Mouse (Mus musculus): ENCODE data around the gene Nmt2.

Gene Nmt2

DNA sequence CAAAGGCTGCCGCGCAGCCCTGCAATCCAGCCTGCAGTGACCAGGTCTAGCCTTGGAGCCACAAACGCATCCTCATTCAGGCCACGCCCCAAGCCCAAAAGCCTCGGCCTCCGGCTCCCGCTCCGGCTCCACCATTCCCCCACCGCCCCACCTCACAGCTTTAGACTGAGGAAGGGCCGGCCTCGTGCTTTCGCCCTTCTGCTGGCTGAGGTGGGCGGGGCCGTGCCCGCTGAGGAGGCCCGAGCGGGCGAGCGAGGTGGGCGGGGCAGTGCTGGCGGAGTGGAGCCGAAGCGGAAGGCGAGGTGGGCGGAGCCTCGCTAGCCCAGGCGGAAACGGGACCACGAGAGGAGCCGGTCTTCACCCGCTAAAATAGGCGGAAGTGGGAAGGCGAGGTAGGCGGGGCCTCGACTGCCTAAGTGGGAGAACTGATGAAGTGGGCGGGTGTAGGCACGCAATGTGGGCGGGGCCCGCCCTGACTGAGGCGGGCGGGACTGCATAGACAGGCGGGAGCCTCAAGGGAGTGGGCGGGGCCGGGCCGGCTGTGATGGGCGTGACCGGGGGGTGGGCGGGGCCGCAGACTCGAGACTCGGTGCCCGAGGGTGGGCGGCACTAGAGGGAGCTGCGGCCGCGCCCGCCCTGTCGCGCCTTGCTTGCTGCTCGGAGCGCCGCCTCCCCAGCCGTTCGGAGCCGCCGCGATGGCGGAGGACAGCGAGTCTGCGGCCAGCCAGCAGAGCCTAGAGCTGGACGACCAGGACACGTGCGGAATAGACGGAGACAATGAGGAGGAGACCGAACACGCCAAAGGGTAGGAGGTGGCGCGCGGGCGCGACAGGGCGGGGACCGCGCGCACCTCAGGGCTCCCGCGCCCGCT, at the start of gene Nmt2:
Nmt2 (plus strand) TSS at position 611 of the 871 bp plus-strand sequence.
- TF ChIP-seq CTCF (conservative IDR thresholded peaks at IDR 0.05; ENCODE audit: low read length) (no peak), NANOG (IDR thresholded peaks at IDR 0.05; ENCODE audit: borderline replicate concordance, low read length) (no peak), POU5F1 (IDR thresholded peaks at IDR 0.05; ENCODE audit: borderline replicate concordance, low read length) (no peak)
- Histone ChIP-seq H3K9me3 (ENCODE audit: low read length) (no peaks in the 10 kb centered on the region), H3K36me3 (ENCODE audit: insufficient read depth, low read length) (0 out of 2 replicates have a peak, but pooled peaks cover 3% of the 10 kb centered on the region), H3K27me3 (ENCODE audit: insufficient read depth, low read length) (no peaks in the 10 kb centered on the region), H3K4me1 (replicated peaks; ENCODE audit: low read depth, low read length) (peaks cover 25% of the 10 kb centered on the region), H3K4me3 (replicated peaks; ENCODE audit: low read length) (peak within 1 kb of the TSS; percentile 98)

DNA sequence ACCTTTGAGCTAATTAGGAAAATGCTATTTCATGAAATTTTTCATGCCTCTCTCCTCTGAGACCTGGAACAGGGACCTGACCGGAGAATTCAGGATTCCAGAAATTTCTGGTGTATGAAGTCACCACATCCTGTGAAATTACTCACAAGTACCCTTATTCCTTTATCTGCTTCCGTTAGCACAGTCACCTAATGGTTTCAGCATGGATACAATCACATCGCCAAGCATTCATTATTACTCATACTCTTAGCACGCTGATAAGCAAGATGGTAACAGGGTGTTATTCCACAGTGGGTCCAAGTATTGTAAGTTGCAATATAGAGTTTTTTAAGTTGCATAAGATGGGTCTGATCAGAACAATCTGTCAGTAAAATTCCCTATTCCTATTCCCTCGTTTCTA, 44.8 kb upstream of the Nmt2 start:
- Histone ChIP-seq H3K9me3 (ENCODE audit: low read length) (no peaks in the 10 kb centered on the region), H3K27me3 (ENCODE audit: insufficient read depth, low read length) (peaks cover 7% of the 10 kb centered on the region; the same call in 1 of the 2 replicates), H3K4me1 (replicated peaks; ENCODE audit: low read depth, low read length) (no peaks in the 10 kb centered on the region), H3K36me3 (ENCODE audit: insufficient read depth, low read length) (no peaks in the 10 kb centered on the region), H3K4me3 (replicated peaks; ENCODE audit: low read length) (no peak overlapping the region)
- no peak for TF ChIP-seq CTCF (conservative IDR thresholded peaks at IDR 0.05; ENCODE audit: low read length)

DNA sequence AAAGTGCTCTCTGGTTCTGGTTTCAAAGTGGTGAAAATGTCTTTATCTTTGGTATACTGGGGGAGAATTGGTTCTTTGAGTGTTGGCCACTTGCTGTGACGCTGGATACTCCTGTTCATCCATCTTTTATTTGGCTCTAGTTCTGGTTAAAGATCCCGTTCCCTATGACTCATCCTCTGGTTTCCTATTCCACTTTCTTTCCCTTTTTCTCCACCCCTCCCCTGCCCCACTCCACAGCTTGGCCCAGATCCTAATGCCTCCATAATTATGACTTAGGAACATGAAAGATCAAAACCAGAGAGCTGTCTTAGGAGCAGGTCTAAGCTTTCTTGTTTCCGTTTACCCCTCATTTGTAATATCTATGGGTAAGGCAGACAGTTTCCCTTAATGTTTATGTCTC, 39.8 kb upstream of the Nmt2 start:
- Histone ChIP-seq H3K9me3 (ENCODE audit: low read length) (no peaks in the 10 kb centered on the region), H3K36me3 (ENCODE audit: insufficient read depth, low read length) (no peaks in the 10 kb centered on the region), H3K4me1 (replicated peaks; ENCODE audit: low read depth, low read length) (peaks cover 10% of the 10 kb centered on the region; the same call in 1 of the 2 replicates), H3K4me3 (replicated peaks; ENCODE audit: low read length) (no peak overlapping the region), H3K27me3 (ENCODE audit: insufficient read depth, low read length) (peaks cover 9% of the 10 kb centered on the region; the same call in 1 of the 2 replicates)
- TF ChIP-seq POU5F1 (IDR thresholded peaks at IDR 0.05; ENCODE audit: borderline replicate concordance, low read length) (no peak), NANOG (IDR thresholded peaks at IDR 0.05; ENCODE audit: borderline replicate concordance, low read length) (no peak), CTCF (conservative IDR thresholded peaks at IDR 0.05; ENCODE audit: low read length) (no peak)

GRCm38 (mm10) chr2:3251309-3251708, 32.7 kb upstream of the Nmt2 start:
- Histone ChIP-seq H3K4me1 (replicated peaks; ENCODE audit: low read depth, low read length) (peaks cover 18% of the 10 kb centered on the region), H3K36me3 (ENCODE audit: insufficient read depth, low read length) (no peaks in the 10 kb centered on the region), H3K9me3 (ENCODE audit: low read length) (no peaks in the 10 kb centered on the region), H3K27me3 (ENCODE audit: insufficient read depth, low read length) (0 out of 2 replicates have a peak, but pooled peaks cover 5% of the 10 kb centered on the region), H3K4me3 (replicated peaks; ENCODE audit: low read length) (no peak overlapping the region)
- no peak for TF ChIP-seq NANOG (IDR thresholded peaks at IDR 0.05; ENCODE audit: borderline replicate concordance, low read length)
- no peak for TF ChIP-seq POU5F1 (IDR thresholded peaks at IDR 0.05; ENCODE audit: borderline replicate concordance, low read length)
- TF ChIP-seq CTCF (conservative IDR thresholded peaks at IDR 0.05; ENCODE audit: low read length) = no peak

DNA sequence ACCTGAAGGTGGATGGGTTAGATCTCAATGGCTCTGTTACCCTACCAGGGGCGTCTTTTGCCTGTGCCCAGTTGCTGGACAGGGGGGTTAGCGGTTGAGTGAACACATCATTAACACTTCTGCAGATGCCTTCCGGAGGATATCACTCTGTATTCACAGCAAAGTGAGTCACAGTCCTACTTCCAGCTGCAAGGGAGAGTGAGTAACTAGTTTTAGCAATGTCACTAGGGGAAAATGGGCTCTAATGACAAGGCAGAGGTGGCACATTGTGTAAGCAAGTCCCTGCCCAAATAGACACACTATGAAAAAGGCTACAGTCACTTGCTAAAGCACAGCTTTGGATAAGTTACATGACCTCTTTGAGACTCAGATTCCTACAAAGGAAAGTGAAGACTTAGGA, 17.5 kb upstream of the Nmt2 start:
- H3K4me1 ChIP-seq (replicated peaks; ENCODE audit: low read depth, low read length) = no peaks in the 10 kb centered on the region
- H3K36me3 ChIP-seq (ENCODE audit: insufficient read depth, low read length) = no peaks in the 10 kb centered on the region
- TF ChIP-seq NANOG (IDR thresholded peaks at IDR 0.05; ENCODE audit: borderline replicate concordance, low read length) (no peak), CTCF (conservative IDR thresholded peaks at IDR 0.05; ENCODE audit: low read length) (no peak), POU5F1 (IDR thresholded peaks at IDR 0.05; ENCODE audit: borderline replicate concordance, low read length) (no peak)
- H3K9me3 ChIP-seq (ENCODE audit: low read length) = peaks cover 10% of the 10 kb centered on the region
- H3K4me3 ChIP-seq (replicated peaks; ENCODE audit: low read length) = no peak overlapping the region
- peaks cover 3% of the 10 kb centered on the region; the same call in 1 of the 2 replicates for H3K27me3 ChIP-seq (ENCODE audit: insufficient read depth, low read length)

GRCm38 (mm10) chr2:3267879-3268278, 16.1 kb upstream of the Nmt2 start:
- H3K4me3 ChIP-seq (replicated peaks; ENCODE audit: low read length) = no peak overlapping the region
- H3K36me3 ChIP-seq (ENCODE audit: insufficient read depth, low read length) = no peaks in the 10 kb centered on the region
- peaks cover 10% of the 10 kb centered on the region for H3K9me3 ChIP-seq (ENCODE audit: low read length)
- no peak for TF ChIP-seq CTCF (conservative IDR thresholded peaks at IDR 0.05; ENCODE audit: low read length)
- no peak for TF ChIP-seq NANOG (IDR thresholded peaks at IDR 0.05; ENCODE audit: borderline replicate concordance, low read length)
- TF ChIP-seq POU5F1 (IDR thresholded peaks at IDR 0.05; ENCODE audit: borderline replicate concordance, low read length) = no peak
- H3K4me1 ChIP-seq (replicated peaks; ENCODE audit: low read depth, low read length) = no peaks in the 10 kb centered on the region
- H3K27me3 ChIP-seq (ENCODE audit: insufficient read depth, low read length) = peaks cover 8% of the 10 kb centered on the region; the same call in 1 of the 2 replicates

DNA sequence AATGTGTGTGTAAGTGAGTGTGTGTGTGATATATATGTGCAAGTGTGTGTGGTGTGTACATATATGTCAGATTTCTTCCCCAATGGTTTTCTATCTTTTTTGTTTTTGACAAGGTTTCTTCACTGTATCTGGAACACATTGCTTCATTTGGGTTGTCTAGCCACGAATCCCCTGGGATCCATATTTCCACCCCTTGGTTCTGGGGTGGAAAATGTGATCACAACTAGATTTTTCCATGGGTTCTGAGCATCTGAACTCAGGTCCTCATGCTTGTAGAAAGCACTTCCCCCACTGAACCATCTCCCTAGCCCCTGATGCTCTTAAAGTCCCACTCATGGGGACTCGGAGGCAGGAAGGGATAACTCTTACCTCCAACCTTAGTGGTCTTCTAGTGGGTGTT, 10.7 kb upstream of the Nmt2 start:
- no peaks in the 10 kb centered on the region for H3K9me3 ChIP-seq (ENCODE audit: low read length)
- peaks cover 8% of the 10 kb centered on the region; the same call in 1 of the 2 replicates for H3K27me3 ChIP-seq (ENCODE audit: insufficient read depth, low read length)
- H3K36me3 ChIP-seq (ENCODE audit: insufficient read depth, low read length) = no peaks in the 10 kb centered on the region
- TF ChIP-seq CTCF (conservative IDR thresholded peaks at IDR 0.05; ENCODE audit: low read length) (no peak), POU5F1 (IDR thresholded peaks at IDR 0.05; ENCODE audit: borderline replicate concordance, low read length) (no peak), NANOG (IDR thresholded peaks at IDR 0.05; ENCODE audit: borderline replicate concordance, low read length) (no peak)
- no peak overlapping the region for H3K4me3 ChIP-seq (replicated peaks; ENCODE audit: low read length)
- no peaks in the 10 kb centered on the region for H3K4me1 ChIP-seq (replicated peaks; ENCODE audit: low read depth, low read length)

DNA sequence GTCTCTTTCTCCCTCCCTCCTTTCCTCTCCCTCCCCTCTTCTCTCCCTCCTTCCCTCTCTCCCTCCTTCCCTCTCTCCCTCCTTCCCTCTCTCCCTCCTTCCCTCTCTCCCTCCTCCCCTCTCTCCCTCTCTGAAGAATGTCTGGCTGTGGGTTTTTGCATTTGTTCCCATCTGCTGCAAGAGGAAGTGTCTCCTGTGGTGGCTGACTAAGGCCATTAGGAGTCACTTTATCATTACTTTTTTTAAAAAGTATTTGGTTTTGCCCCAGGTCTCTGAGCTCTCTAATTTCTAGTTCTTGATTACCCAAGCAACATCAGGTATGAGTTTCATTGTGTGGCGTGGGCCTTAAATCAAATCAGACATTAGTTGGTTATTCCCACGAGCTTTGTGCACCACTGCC, 7.9 kb upstream of the Nmt2 start:
- Histone ChIP-seq H3K4me1 (replicated peaks; ENCODE audit: low read depth, low read length) (no peaks in the 10 kb centered on the region), H3K27me3 (ENCODE audit: insufficient read depth, low read length) (0 out of 2 replicates have a peak, but pooled peaks cover 5% of the 10 kb centered on the region), H3K36me3 (ENCODE audit: insufficient read depth, low read length) (no peaks in the 10 kb centered on the region), H3K9me3 (ENCODE audit: low read length) (no peaks in the 10 kb centered on the region), H3K4me3 (replicated peaks; ENCODE audit: low read length) (no peak overlapping the region)
- TF ChIP-seq POU5F1 (IDR thresholded peaks at IDR 0.05; ENCODE audit: borderline replicate concordance, low read length) (no peak), CTCF (conservative IDR thresholded peaks at IDR 0.05; ENCODE audit: low read length) (no peak), NANOG (IDR thresholded peaks at IDR 0.05; ENCODE audit: borderline replicate concordance, low read length) (no peak)
